Mouse (Mus musculus) E14TG2a.4 (cell line): ENCODE data around the gene Yipf2.

Experiments
- CTCF ChIP-seq: conservative IDR thresholded peaks from 2 replicates; pipeline ENCODE4 v1.5.1; 2014; ENCODE audit warnings: low read length
- POU5F1 ChIP-seq: IDR thresholded peaks from 2 replicates; pipeline ENCODE4 v1.6.1; 2014; ENCODE audit warnings: low read length, borderline replicate concordance

- TF ChIP-seq CTCF (no peak), POU5F1 (no peak)
These were observed 3.1 kb downstream of the Yipf2 start for GRCm38 (mm10) chr9:21589538-21589937.
